Mouse (Mus musculus) hematopoietic stem cell, adult 5-6 weeks (primary cell): ENCODE measurements around the gene Slc35d2. TPM values are rescaled to one million over a fixed set of nuclear protein-coding genes. Genes with fewer than 3 reads are reported as not detected.
"Not testable (repeated sequence)": the region's sequence is repeated elsewhere in the genome, so short reads cannot be mapped to it uniquely, and the experiment has no call there.

ENCODE experiments used
- ATAC-seq, 2 experiments: fragments of 125-278 bp in 1 of 2; replicated peaks in 1 of 2; 2 replicates each; pipeline ENCODE4 v1.8.0; 2016 to 2017; ENCODE audit warnings: inconsistent platforms in 2 of 2, mild to moderate bottlenecking in 2 of 2, moderate number of reproducible peaks in 2 of 2, low read depth in 1 of 2, moderate TSS enrichment in 1 of 2; ENCODE audit not compliant: low FRiP score in 2 of 2, poor library complexity in 2 of 2, severe bottlenecking in 2 of 2, insufficient read depth in 1 of 2, low TSS enrichment in 1 of 2
- total RNA-seq: library from RNA; stranded (forward); fragments of 172-1452, 232-1000 nt; gene quantifications from 2 replicates; pipeline ENCODE4 v1.2.3, GENCODE M21; 2017

Slc35d2 gene
- total RNA-seq, 1 experiment from 2014 or later = 24.6 TPM

DNA sequence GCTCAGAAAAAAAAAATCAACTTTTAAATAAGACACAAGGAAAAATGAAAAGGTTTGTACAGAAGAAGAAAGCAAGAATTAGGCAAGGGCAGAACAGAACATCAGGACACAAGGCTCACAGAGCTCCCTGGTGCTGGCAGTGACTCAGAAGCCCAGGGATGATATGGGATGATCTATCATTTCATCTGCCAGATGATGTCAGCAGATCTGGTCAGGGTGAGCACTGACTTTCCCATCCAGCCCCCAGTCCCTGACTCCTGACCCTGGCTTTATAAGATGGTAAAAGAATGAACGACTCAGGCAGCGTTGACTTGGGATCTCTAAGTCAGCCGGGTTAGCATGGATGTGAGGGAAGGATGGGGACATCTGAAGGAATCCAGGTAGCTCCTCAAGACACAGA is 45.8 kb downstream of the Slc35d2 start:
- ATAC-seq = no peak

DNA sequence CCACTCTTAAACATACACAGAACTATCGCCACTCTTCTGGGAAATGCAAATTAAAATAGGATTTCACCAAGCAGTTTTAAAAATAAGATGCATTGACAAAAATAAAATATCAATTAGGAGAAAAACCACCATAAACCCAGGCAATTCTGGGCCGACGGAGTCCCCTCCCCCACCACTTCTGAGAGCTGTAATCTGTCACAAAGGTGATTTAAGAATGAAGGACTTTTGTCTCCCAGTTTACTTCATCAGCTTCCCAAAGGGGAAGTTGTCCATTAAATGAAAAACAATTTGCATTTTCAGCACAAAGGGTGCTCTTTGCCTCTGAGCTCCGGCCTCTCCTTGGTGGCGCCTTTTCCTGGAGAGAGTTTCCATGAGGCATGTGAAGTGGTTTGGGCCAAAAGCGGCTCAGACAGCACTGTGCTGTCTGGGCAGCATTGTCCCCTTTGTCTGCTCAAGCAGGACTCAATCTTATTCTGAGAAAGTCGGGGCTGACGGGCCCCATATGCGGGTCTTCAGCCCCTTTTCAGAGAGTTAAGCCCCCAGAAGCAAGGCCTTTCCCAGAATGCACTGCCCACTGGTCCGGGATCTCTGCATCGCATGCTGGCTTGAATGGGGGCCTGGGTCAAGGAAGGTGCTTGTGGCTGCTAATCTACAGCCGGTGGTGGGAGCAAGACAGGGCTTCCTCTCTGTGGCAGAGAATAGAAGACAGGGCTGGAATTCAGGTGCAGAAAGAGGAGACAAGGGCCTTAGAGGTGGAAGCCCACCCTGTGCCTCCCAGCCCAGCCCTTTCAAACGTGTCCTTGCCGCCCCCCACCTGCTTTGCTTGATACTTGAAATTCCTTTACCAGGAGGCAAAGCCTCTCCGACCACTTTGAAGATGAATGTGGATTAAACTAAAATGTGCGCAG is 47.9 kb downstream of the Slc35d2 start:
- no peak for ATAC-seq

DNA sequence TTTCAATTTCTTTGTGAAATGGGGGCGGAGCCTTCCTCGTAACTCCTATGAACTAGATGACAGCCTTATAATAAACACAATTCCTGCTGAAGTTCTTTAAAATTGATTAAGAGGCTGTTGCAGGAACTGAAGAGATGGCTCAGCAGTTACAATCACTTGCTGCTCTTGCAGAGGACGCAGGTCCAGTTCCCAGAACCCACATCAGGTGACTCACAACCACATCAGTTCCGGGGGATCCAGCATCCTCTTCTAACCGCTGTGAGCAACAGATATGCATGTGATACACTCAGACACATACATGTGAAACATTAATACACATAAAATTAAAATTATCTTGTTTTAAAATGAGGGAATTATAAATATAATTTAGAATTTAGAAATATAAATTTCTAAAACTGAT is 51.6 kb downstream of the Slc35d2 start:
- no peak for ATAC-seq

DNA sequence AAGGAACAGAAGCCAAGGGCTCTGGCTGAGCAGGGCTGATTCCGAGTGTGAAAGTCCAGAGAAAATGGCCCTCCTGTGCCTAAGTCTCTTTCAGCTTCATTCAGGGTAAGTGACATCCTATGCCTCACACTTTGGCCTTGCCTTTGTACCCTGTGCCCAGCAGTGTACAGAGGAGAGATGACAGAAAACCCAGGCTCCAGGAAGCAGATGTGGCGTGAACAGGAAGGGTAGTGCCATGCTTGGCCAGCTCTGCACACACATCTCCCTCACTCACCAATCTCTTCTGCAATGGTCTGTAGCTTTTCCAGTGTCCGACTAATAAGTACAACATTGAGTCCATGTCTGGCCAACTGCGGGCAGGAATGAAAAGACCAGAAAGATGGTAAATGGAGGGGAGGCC is 53.1 kb downstream of the Slc35d2 start:
- ATAC-seq = peak; percentile 51 to 69; a peak in 3 of 4 replicates

DNA sequence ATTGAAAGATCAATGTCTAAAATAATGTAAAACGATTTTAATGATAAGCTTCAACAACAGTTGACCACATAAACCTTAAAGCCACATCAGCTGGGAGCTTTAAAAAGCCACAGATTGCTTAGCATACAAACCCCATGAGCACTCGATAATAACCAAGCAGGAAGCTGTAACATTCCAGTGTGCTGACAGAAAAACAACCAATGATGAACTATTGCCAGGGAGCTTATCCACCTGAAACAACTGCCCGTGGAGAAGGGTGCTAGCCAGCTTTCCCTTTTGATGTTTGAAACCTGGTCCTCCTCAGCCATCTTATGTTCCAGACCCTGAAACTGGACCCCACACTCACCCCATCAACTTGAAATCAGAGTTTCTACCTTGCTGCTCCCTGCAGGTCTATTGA is 62.5 kb downstream of the Slc35d2 start:
- ATAC-seq = no peak

DNA sequence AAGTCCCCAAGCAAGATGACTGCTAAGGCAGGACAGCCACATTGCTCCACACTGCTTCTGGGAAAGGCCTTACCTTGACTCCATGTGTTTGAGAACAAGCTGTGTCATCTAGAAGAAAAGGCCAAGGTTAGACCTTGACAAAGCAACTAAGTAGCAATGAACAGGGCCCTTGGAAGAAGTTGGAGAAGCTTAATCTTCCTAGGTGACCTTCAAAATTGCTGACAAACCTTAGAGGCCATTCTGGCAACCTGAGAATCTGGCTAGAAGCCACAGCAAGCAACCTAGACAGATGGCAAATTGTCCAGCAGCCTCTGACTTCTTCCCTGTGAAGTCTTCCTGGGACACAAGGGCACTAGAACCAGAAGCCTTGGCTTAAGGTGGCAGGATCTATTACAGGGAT is 64.9 kb downstream of the Slc35d2 start:
- no peak for ATAC-seq

DNA sequence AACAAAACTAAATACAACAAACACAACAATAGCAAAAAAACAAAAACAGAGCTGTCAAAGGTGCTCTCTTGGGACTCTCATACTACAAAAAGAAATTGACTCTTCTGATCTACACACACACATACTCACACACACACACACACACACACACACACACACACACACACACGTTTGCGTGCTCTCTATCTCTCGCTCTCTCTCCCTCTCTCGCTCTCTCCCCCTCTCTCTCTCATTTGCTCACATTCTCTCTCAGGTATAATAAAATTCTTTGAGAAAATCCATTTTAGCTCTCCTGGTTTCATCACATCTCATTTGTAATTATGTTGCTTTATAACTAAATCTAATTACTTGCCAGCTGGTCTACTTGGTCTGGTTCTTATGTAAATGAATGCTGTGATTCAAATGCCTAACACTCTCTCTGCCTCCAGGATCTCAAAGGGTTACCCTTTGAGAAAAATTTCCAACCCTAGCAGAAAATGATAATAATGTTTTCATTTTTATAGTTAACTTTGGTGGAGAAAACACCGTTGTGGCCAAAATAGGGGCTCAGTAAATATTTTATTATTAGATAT is 68.1 kb downstream of the Slc35d2 start:
- ATAC-seq = no peak

DNA sequence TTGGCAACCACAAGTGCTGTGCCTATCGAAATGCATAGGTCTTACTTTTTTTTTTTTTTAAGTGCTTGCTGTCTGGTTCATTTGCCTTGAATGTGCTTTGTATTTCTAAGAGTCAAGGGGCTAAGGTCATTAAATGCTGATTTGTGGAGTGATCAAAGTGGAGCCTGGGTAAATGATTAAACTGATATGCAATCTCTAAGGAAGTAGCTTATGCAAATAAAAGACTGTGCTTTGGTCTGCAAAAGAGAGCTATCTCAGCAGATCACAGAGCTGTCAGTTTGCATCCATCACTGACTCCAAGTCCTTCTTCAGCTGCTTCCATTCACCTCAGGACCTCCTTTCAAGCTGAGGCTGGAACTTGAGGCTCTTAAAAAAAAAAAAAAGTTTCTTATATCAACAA is 75.2 kb downstream of the Slc35d2 start:
- no peak for ATAC-seq

DNA sequence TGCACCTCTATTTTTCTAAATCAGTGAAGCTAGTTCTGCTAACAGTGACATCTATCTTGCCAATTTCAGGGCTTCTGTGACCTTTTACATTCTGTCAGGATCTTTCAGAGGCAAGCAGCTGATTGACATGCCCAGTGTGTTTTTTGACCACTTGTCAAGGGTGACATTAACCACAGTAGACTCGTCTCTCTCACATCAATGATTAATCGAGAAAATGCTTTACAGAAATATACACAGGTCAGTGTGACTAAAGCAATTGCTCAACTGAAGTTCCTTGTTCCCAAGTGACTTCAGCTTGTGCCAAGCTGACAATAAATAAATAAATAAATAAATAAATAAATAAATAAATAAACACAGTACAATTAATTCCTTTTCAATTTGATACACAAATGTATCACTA is 76.9 kb downstream of the Slc35d2 start:
- not testable (repeated sequence) for ATAC-seq

DNA sequence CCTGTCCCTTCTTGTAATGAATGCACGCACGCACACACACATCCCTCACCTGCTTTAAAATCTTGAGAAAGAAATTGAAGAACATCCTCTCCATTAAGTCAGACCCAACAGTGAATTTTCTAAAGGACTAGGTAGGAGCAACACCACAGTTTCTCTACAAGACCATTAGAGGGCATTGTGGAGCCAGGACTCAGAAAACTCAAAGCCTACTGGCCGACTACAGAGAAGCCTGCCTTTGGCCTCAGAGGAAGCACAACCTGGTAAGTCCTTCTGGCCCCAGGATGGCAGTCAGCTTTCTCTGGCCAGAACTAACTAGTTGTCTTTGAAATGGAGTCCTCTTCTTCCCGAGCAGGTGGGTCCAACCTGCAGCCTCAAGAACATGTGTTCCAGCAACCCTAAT is 78.3 kb downstream of the Slc35d2 start:
- no peak for ATAC-seq

DNA sequence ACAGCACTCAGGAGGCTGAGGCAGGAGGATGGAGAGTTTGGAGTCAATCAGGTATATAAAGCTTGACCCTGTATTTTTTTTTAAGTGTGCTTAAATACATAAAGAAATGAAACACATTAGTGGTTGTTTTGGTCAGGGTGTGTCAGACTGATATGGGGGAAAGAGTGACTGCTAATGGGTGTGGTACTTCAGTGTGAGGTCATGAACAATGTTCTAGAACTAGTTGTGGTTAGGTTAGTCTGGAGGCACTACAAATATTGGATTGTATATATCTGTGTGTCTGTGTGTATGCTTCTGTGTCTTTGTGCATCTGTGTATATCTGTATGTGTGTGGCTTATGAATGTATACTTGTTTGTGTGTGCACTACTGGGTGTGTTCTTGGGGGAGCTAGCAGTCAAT is 79.6 kb downstream of the Slc35d2 start:
- no peak for ATAC-seq

DNA sequence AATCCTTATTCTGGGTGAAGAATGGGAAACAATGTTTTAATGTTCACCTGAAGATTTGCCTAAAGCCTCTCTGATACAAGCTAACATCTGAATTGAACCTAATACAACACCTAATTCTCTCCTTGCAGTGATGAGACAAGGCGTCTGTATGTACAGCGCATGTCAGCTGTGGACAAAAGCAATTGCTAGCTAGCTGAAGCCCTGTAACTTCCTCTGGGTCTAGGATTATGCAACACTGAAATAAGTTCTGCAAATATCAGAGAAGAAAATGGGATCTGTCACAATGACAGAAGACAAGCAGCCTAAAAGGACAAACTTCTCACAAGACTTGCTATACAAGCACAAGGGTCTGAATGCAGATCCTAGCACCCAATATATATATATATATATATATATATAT is 80.7 kb downstream of the Slc35d2 start:
- peak in 1 of 2 experiments; percentile 48; a peak in 1 of 4 replicates for ATAC-seq

Other genes with a start within 250 kb of the Slc35d2 start
- not detected in 2 replicates for gene Hsd17b3, start 40.1 kb downstream of the Slc35d2 start, total RNA-seq
- gene Zfp367, start 23.8 kb upstream of the Slc35d2 start, total RNA-seq = 70.6 and 125 TPM in 2 replicates
- gene Habp4, start 32.5 kb upstream of the Slc35d2 start, total RNA-seq = 2.5 and 4.8 TPM in 2 replicates
- gene Cdc14b, start 145.9 kb upstream of the Slc35d2 start, total RNA-seq = 3.9 and 12.3 TPM in 2 replicates
- gene Aaed1, start 183.3 kb upstream of the Slc35d2 start, total RNA-seq = 84.9 and 103 TPM in 2 replicates
- 84.4 and 135 TPM in 2 replicates for gene Ctsl, start 241.5 kb upstream of the Slc35d2 start, total RNA-seq